Mouse (Mus musculus): ENCODE data around the gene Ipo4. TPM values are rescaled to one million over a fixed set of nuclear protein-coding genes. Genes with fewer than 3 reads are reported as not detected.

Ipo4 gene
- polyA plus RNA-seq (2012; ENCODE audit: insufficient read depth, insufficient read length, low replicate concordance, missing spikeins): not detected in 2 replicates

- Histone ChIP-seq H3K4me3 (ENCODE audit: insufficient read depth, low read depth, low read length) (peak within 1 kb of the TSS; percentile 67), H3K27ac (ENCODE audit: insufficient read depth, low read depth, low read length) (no peak within 1 kb of the TSS; the same call in 1 of the 2 replicates), H3K4me1 (ENCODE audit: control insufficient read depth, insufficient read depth, low read length) (peaks cover 14% of the 10 kb centered on the region; the same call in 1 of the 2 replicates)
- under 1% methylated on average over 33 of the region's 33 CpGs for WGBS
- TF ChIP-seq CTCF (IDR thresholded peaks at IDR 0.05; ENCODE audit: insufficient read depth, low read depth, low read length) (no peak), POLR2A (IDR thresholded peaks at IDR 0.05; ENCODE audit: insufficient read depth, low read depth, low read length) (peak; percentile 59; the same call in 1 of the 2 replicates)
Measured at GRCm38 (mm10) chr14:55635523-55636007, at the start of gene Ipo4. Gene Ipo4 (minus strand): TSS chr14:55635957.

- Histone ChIP-seq H3K4me1 (ENCODE audit: control insufficient read depth, insufficient read depth, low read length) (peaks cover 5% of the 10 kb centered on the region), H3K27ac (ENCODE audit: insufficient read depth, low read depth, low read length) (no peak overlapping the region), H3K4me3 (ENCODE audit: insufficient read depth, low read depth, low read length) (peak overlapping the region; percentile 60)
- TF ChIP-seq CTCF (IDR thresholded peaks at IDR 0.05; ENCODE audit: insufficient read depth, low read depth, low read length) (no peak), POLR2A (IDR thresholded peaks at IDR 0.05; ENCODE audit: insufficient read depth, low read depth, low read length) (no peak)
- 4% methylated on average over 3 of the region's 3 CpGs for WGBS
Measured at GRCm38 (mm10) chr14:55682118-55682493, 46.3 kb upstream of the Ipo4 start.

GRCm38 (mm10) chr14:55681160-55682117 lies 45.7 kb upstream of the Ipo4 start, which contains the start of gene Tinf2:
Gene Tinf2 (minus strand): TSS chr14:55681820.
- H3K4me1 ChIP-seq (ENCODE audit: control insufficient read depth, insufficient read depth, low read length): peaks cover 5% of the 10 kb centered on the region
- peak within 1 kb of the TSS; percentile 60 for H3K4me3 ChIP-seq (ENCODE audit: insufficient read depth, low read depth, low read length)
- under 1% methylated on average over 66 of the region's 66 CpGs for WGBS
- TF ChIP-seq CTCF (IDR thresholded peaks at IDR 0.05; ENCODE audit: insufficient read depth, low read depth, low read length): peak; percentile 86
- no peak for TF ChIP-seq POLR2A (IDR thresholded peaks at IDR 0.05; ENCODE audit: insufficient read depth, low read depth, low read length)
- H3K27ac ChIP-seq (ENCODE audit: insufficient read depth, low read depth, low read length): no peak within 1 kb of the TSS

- Histone ChIP-seq H3K4me1 (ENCODE audit: control insufficient read depth, insufficient read depth, low read length) (peaks cover 5% of the 10 kb centered on the region), H3K4me3 (ENCODE audit: insufficient read depth, low read depth, low read length) (no peak overlapping the region), H3K27ac (ENCODE audit: insufficient read depth, low read depth, low read length) (no peak overlapping the region)
- TF ChIP-seq POLR2A (IDR thresholded peaks at IDR 0.05; ENCODE audit: insufficient read depth, low read depth, low read length): no peak
- no peak for TF ChIP-seq CTCF (IDR thresholded peaks at IDR 0.05; ENCODE audit: insufficient read depth, low read depth, low read length)
- WGBS: 82% methylated on average over 4 of the region's 4 CpGs
Measured at GRCm38 (mm10) chr14:55677615-55678014, 41.9 kb upstream of the Ipo4 start.

- no peak for TF ChIP-seq POLR2A (IDR thresholded peaks at IDR 0.05; ENCODE audit: insufficient read depth, low read depth, low read length)
- no peak for TF ChIP-seq CTCF (IDR thresholded peaks at IDR 0.05; ENCODE audit: insufficient read depth, low read depth, low read length)
- 74% methylated on average over 7 of the region's 7 CpGs for WGBS
- Histone ChIP-seq H3K4me3 (ENCODE audit: insufficient read depth, low read depth, low read length) (no peak overlapping the region), H3K27ac (ENCODE audit: insufficient read depth, low read depth, low read length) (no peak overlapping the region), H3K4me1 (ENCODE audit: control insufficient read depth, insufficient read depth, low read length) (peaks cover 2% of the 10 kb centered on the region; the same call in 1 of the 2 replicates)
Measured at GRCm38 (mm10) chr14:55672741-55673060, 36.9 kb upstream of the Ipo4 start.

GRCm38 (mm10) chr14:55671833-55672740 lies 36.3 kb upstream of the Ipo4 start, which contains the start of the genes Gmpr2 and Nedd8:
Gene Gmpr2 (plus strand): TSS chr14:55671941.
Gene Nedd8 (minus strand): TSS chr14:55672124.
- peak; percentile 42 for TF ChIP-seq POLR2A (IDR thresholded peaks at IDR 0.05; ENCODE audit: insufficient read depth, low read depth, low read length)
- TF ChIP-seq CTCF (IDR thresholded peaks at IDR 0.05; ENCODE audit: insufficient read depth, low read depth, low read length): no peak
- H3K27ac ChIP-seq (ENCODE audit: insufficient read depth, low read depth, low read length): peak within 1 kb of the TSS; percentile 88
- WGBS: under 1% methylated on average over 38 of the region's 38 CpGs
- H3K4me3 ChIP-seq (ENCODE audit: insufficient read depth, low read depth, low read length): peak within 1 kb of the TSS; percentile 84
- peaks cover 2% of the 10 kb centered on the region; the same call in 1 of the 2 replicates for H3K4me1 ChIP-seq (ENCODE audit: control insufficient read depth, insufficient read depth, low read length)

GRCm38 (mm10) chr14:55671486-55671832 lies 35.7 kb upstream of the Ipo4 start:
- peak overlapping the region; percentile 88 for H3K27ac ChIP-seq (ENCODE audit: insufficient read depth, low read depth, low read length)
- H3K4me1 ChIP-seq (ENCODE audit: control insufficient read depth, insufficient read depth, low read length): peaks cover 2% of the 10 kb centered on the region; the same call in 1 of the 2 replicates
- TF ChIP-seq CTCF (IDR thresholded peaks at IDR 0.05; ENCODE audit: insufficient read depth, low read depth, low read length): no peak
- no peak for TF ChIP-seq POLR2A (IDR thresholded peaks at IDR 0.05; ENCODE audit: insufficient read depth, low read depth, low read length)
- peak overlapping the region; percentile 84 for H3K4me3 ChIP-seq (ENCODE audit: insufficient read depth, low read depth, low read length)
- under 1% methylated on average over 12 of the region's 12 CpGs for WGBS

GRCm38 (mm10) chr14:55660636-55661035 lies 24.9 kb upstream of the Ipo4 start:
- Histone ChIP-seq H3K27ac (ENCODE audit: insufficient read depth, low read depth, low read length) (no peak overlapping the region), H3K4me1 (ENCODE audit: control insufficient read depth, insufficient read depth, low read length) (no peaks in the 10 kb centered on the region), H3K4me3 (ENCODE audit: insufficient read depth, low read depth, low read length) (no peak overlapping the region)
- WGBS: 24% methylated on average over 2 of the region's 2 CpGs
- TF ChIP-seq POLR2A (IDR thresholded peaks at IDR 0.05; ENCODE audit: insufficient read depth, low read depth, low read length) (no peak), CTCF (IDR thresholded peaks at IDR 0.05; ENCODE audit: insufficient read depth, low read depth, low read length) (no peak)

All from olfactory bulb, adult 2 months (tissue).